Mouse (Mus musculus): ENCODE measurements around the gene Cep128. TPM values are rescaled to one million over a fixed set of nuclear protein-coding genes. Genes with fewer than 3 reads are reported as not detected.
A peak's percentile ranks its signal among the peaks of the same experiment; 100 is the strongest.

Gene Cep128
- polyA plus RNA-seq (2014; fragmentation: Nextera tagmentation; extraction: Ambion mirVana), result 9.3 and 9.6 TPM in 2 replicates

- Histone ChIP-seq H3K36me3 (ENCODE audit: control insufficient read depth, insufficient read depth, low read length) (no peaks in the 10 kb centered on the region), H3K4me3 (ENCODE audit: low read depth, low read length) (peak within 1 kb of the TSS; percentile 71), H3K27ac (ENCODE audit: low read depth) (no peak within 1 kb of the TSS), H3K9me3 (ENCODE audit: control insufficient read depth, low read length) (no peaks in the 10 kb centered on the region), H3K9ac (ENCODE audit: low read length) (peak within 1 kb of the TSS; percentile 52), H3K4me1 (replicated peaks; ENCODE audit: control insufficient read depth, insufficient read depth, low read length) (no peaks in the 10 kb centered on the region), H3K27me3 (replicated peaks; ENCODE audit: control insufficient read depth, insufficient read depth, low read length) (no peaks in the 10 kb centered on the region), H3K4me2 (ENCODE audit: low read length) (peak within 1 kb of the TSS; percentile 92)
- 2% methylated on average over 27 of the region's 27 CpGs for WGBS
- DNase-seq (ENCODE audit: low spot score), result peak; percentile 90
- peak; percentile 99 for ATAC-seq (replicated peaks; ENCODE audit: low FRiP score, low TSS enrichment, low read depth)
Measured at GRCm38 (mm10) chr12:91384281-91385017, at the start of gene Cep128, which contains the start of gene Tshr. Gene Cep128, minus strand, starts transcription at chr12:91384409. Gene Tshr, plus strand, starts transcription at chr12:91384563.

- ATAC-seq (replicated peaks; ENCODE audit: low FRiP score, low TSS enrichment, low read depth), result no peak
- Histone ChIP-seq H3K4me3 (ENCODE audit: low read depth, low read length) (no peak overlapping the region), H3K9me3 (ENCODE audit: control insufficient read depth, low read length) (no peaks in the 10 kb centered on the region), H3K27ac (ENCODE audit: low read depth) (no peak overlapping the region), H3K36me3 (ENCODE audit: control insufficient read depth, insufficient read depth, low read length) (no peaks in the 10 kb centered on the region), H3K9ac (ENCODE audit: low read length) (no peak overlapping the region), H3K4me2 (ENCODE audit: low read length) (no peak overlapping the region), H3K27me3 (replicated peaks; ENCODE audit: control insufficient read depth, insufficient read depth, low read length) (no peaks in the 10 kb centered on the region), H3K4me1 (replicated peaks; ENCODE audit: control insufficient read depth, insufficient read depth, low read length) (no peaks in the 10 kb centered on the region)
- DNase-seq (ENCODE audit: low spot score), result no peak
- 69% methylated on average over 2 of the region's 2 CpGs for WGBS
Measured at GRCm38 (mm10) chr12:91427129-91427528, 42.9 kb upstream of the Cep128 start.

DNA sequence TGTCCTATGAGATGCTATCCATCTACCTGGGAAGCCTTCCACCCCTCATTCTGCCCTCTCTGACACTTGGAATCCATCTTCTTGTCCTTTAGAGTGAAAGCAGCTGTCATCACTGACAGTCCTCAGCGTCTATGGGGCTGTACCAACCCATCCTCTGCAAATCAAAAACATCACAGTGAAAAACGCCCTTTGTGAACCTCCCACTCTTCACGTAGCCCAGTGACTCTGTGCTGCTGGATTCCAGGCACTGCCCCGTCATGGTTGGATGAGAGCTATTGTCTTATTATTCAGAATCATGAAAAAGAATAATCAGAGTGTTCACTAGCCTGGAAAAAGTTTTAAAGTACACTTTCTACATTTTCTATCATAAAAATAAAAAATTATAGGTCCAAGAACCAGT, 42.3 kb upstream of the Cep128 start:
- no peak overlapping the region for H3K4me3 ChIP-seq (ENCODE audit: low read depth, low read length)
- no peaks in the 10 kb centered on the region for H3K4me1 ChIP-seq (replicated peaks; ENCODE audit: control insufficient read depth, insufficient read depth, low read length)
- H3K36me3 ChIP-seq (ENCODE audit: control insufficient read depth, insufficient read depth, low read length), result no peaks in the 10 kb centered on the region
- no peak for DNase-seq (ENCODE audit: low spot score)
- 45% methylated on average over 4 of the region's 4 CpGs for WGBS
- H3K27me3 ChIP-seq (replicated peaks; ENCODE audit: control insufficient read depth, insufficient read depth, low read length), result no peaks in the 10 kb centered on the region
- ATAC-seq (replicated peaks; ENCODE audit: low FRiP score, low TSS enrichment, low read depth), result no peak
- no peak overlapping the region for H3K9ac ChIP-seq (ENCODE audit: low read length)
- no peak overlapping the region for H3K27ac ChIP-seq (ENCODE audit: low read depth)
- no peak overlapping the region for H3K4me2 ChIP-seq (ENCODE audit: low read length)
- no peaks in the 10 kb centered on the region for H3K9me3 ChIP-seq (ENCODE audit: control insufficient read depth, low read length)

GRCm38 (mm10) chr12:91423125-91423820, 39.1 kb upstream of the Cep128 start:
- Histone ChIP-seq H3K27ac (ENCODE audit: low read depth) (no peak overlapping the region), H3K9me3 (ENCODE audit: control insufficient read depth, low read length) (no peaks in the 10 kb centered on the region), H3K4me1 (replicated peaks; ENCODE audit: control insufficient read depth, insufficient read depth, low read length) (no peaks in the 10 kb centered on the region), H3K27me3 (replicated peaks; ENCODE audit: control insufficient read depth, insufficient read depth, low read length) (no peaks in the 10 kb centered on the region), H3K4me3 (ENCODE audit: low read depth, low read length) (no peak overlapping the region), H3K4me2 (ENCODE audit: low read length) (no peak overlapping the region), H3K36me3 (ENCODE audit: control insufficient read depth, insufficient read depth, low read length) (no peaks in the 10 kb centered on the region), H3K9ac (ENCODE audit: low read length) (no peak overlapping the region)
- WGBS, result 75% methylated on average over 11 of the region's 11 CpGs
- ATAC-seq (replicated peaks; ENCODE audit: low FRiP score, low TSS enrichment, low read depth) (no peak), DNase-seq (ENCODE audit: low spot score) (peak; percentile 58)

GRCm38 (mm10) chr12:91421272-91421671, 37.1 kb upstream of the Cep128 start:
- 46% methylated on average over 9 of the region's 9 CpGs for WGBS
- DNase-seq (ENCODE audit: low spot score), result no peak
- H3K27ac ChIP-seq (ENCODE audit: low read depth), result no peak overlapping the region
- H3K4me2 ChIP-seq (ENCODE audit: low read length), result no peak overlapping the region
- no peaks in the 10 kb centered on the region for H3K27me3 ChIP-seq (replicated peaks; ENCODE audit: control insufficient read depth, insufficient read depth, low read length)
- no peak overlapping the region for H3K4me3 ChIP-seq (ENCODE audit: low read depth, low read length)
- H3K9ac ChIP-seq (ENCODE audit: low read length), result no peak overlapping the region
- no peaks in the 10 kb centered on the region for H3K36me3 ChIP-seq (ENCODE audit: control insufficient read depth, insufficient read depth, low read length)
- H3K4me1 ChIP-seq (replicated peaks; ENCODE audit: control insufficient read depth, insufficient read depth, low read length), result no peaks in the 10 kb centered on the region
- ATAC-seq (replicated peaks; ENCODE audit: low FRiP score, low TSS enrichment, low read depth), result no peak
- H3K9me3 ChIP-seq (ENCODE audit: control insufficient read depth, low read length), result no peaks in the 10 kb centered on the region

- Histone ChIP-seq H3K4me1 (replicated peaks; ENCODE audit: control insufficient read depth, insufficient read depth, low read length) (no peaks in the 10 kb centered on the region), H3K9ac (ENCODE audit: low read length) (no peak overlapping the region), H3K9me3 (ENCODE audit: control insufficient read depth, low read length) (no peaks in the 10 kb centered on the region), H3K27ac (ENCODE audit: low read depth) (no peak overlapping the region), H3K36me3 (ENCODE audit: control insufficient read depth, insufficient read depth, low read length) (no peaks in the 10 kb centered on the region), H3K4me3 (ENCODE audit: low read depth, low read length) (no peak overlapping the region), H3K27me3 (replicated peaks; ENCODE audit: control insufficient read depth, insufficient read depth, low read length) (no peaks in the 10 kb centered on the region), H3K4me2 (ENCODE audit: low read length) (no peak overlapping the region)
- ATAC-seq (replicated peaks; ENCODE audit: low FRiP score, low TSS enrichment, low read depth) (no peak), DNase-seq (ENCODE audit: low spot score) (peak; percentile 79)
- WGBS, result 55% methylated on average over 7 of the region's 7 CpGs
Measured at GRCm38 (mm10) chr12:91418791-91419190, 34.6 kb upstream of the Cep128 start.

GRCm38 (mm10) chr12:91416828-91417227, 32.6 kb upstream of the Cep128 start:
- WGBS, result 93% methylated on average over 7 of the region's 7 CpGs
- H3K36me3 ChIP-seq (ENCODE audit: control insufficient read depth, insufficient read depth, low read length), result no peaks in the 10 kb centered on the region
- no peaks in the 10 kb centered on the region for H3K27me3 ChIP-seq (replicated peaks; ENCODE audit: control insufficient read depth, insufficient read depth, low read length)
- H3K9me3 ChIP-seq (ENCODE audit: control insufficient read depth, low read length), result no peaks in the 10 kb centered on the region
- H3K9ac ChIP-seq (ENCODE audit: low read length), result no peak overlapping the region
- H3K4me1 ChIP-seq (replicated peaks; ENCODE audit: control insufficient read depth, insufficient read depth, low read length), result no peaks in the 10 kb centered on the region
- DNase-seq (ENCODE audit: low spot score) (no peak), ATAC-seq (replicated peaks; ENCODE audit: low FRiP score, low TSS enrichment, low read depth) (no peak)
- H3K27ac ChIP-seq (ENCODE audit: low read depth), result no peak overlapping the region
- no peak overlapping the region for H3K4me3 ChIP-seq (ENCODE audit: low read depth, low read length)
- no peak overlapping the region for H3K4me2 ChIP-seq (ENCODE audit: low read length)

DNA sequence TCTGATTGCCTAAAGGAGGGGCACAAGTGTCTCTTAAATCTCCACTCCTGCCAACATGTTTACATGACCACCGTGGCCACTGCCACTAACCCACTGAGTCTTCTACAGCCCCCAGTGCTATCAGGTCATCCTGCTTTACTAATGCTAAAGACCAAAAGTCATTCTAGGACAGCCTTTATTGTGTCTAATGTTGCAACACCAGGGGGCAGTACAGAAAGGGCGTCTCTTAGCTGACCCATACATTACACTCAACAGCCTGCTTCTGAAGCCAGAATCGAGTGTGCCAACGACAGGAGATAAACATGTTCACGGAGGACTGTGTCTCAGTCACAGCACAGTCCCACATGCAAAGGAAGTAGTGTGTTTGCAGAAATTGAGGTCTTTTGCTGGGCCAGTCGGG, 30.9 kb upstream of the Cep128 start:
- Histone ChIP-seq H3K27ac (ENCODE audit: low read depth) (no peak overlapping the region), H3K9me3 (ENCODE audit: control insufficient read depth, low read length) (no peaks in the 10 kb centered on the region), H3K4me2 (ENCODE audit: low read length) (no peak overlapping the region), H3K4me3 (ENCODE audit: low read depth, low read length) (no peak overlapping the region), H3K9ac (ENCODE audit: low read length) (no peak overlapping the region), H3K4me1 (replicated peaks; ENCODE audit: control insufficient read depth, insufficient read depth, low read length) (no peaks in the 10 kb centered on the region), H3K27me3 (replicated peaks; ENCODE audit: control insufficient read depth, insufficient read depth, low read length) (no peaks in the 10 kb centered on the region), H3K36me3 (ENCODE audit: control insufficient read depth, insufficient read depth, low read length) (no peaks in the 10 kb centered on the region)
- WGBS, result 55% methylated on average over 6 of the region's 6 CpGs
- no peak for ATAC-seq (replicated peaks; ENCODE audit: low FRiP score, low TSS enrichment, low read depth)
- DNase-seq (ENCODE audit: low spot score), result no peak

Measured in intestine, embryonic 14.5 days (tissue).